Mouse (Mus musculus) heart, embryonic 13.5 days (tissue): Measurements from ENCODE around the gene Mfsd14a. TPM values are rescaled to one million over a fixed set of nuclear protein-coding genes. Genes with fewer than 3 reads are reported as not detected.

Experiments
- ATAC-seq: fragments of 200-750 bp; cut with Nextera tagmentation; 2 replicates; pipeline ENCODE4 v1.8.0; 2017; ENCODE audit warnings: moderate TSS enrichment; ENCODE audit not compliant: insufficient number of reproducible peaks, low FRiP score, low TSS enrichment; ENCODE audit errors: extremely low read depth
- H3K27ac ChIP-seq: fragments of 300-500 bp; sonication (generic); replicated peaks from 2 replicates; pipeline ENCODE4 v1.5.1; 2015; ENCODE audit warnings: moderate library complexity, mild to moderate bottlenecking, inconsistent platforms
- H3K27me3 ChIP-seq: fragments of 300-500 bp; sonication (generic); replicated peaks from 2 replicates; pipeline ENCODE4 v1.6.1; 2015; ENCODE audit warnings: mild to moderate bottlenecking, inconsistent platforms
- H3K36me3 ChIP-seq: fragments of 300-500 bp; sonication (generic); 2 replicates; pipeline ENCODE4 v1.6.1; 2015; ENCODE audit warnings: mild to moderate bottlenecking, inconsistent platforms
- H3K4me1 ChIP-seq: fragments of 300-500 bp; sonication (generic); 2 replicates; pipeline ENCODE4 v1.6.1; 2015; ENCODE audit warnings: inconsistent platforms
- H3K4me2 ChIP-seq: fragments of 300-500 bp; sonication (generic); 2 replicates; pipeline ENCODE4 v1.6.1; 2015; ENCODE audit warnings: inconsistent platforms, mild to moderate bottlenecking, moderate library complexity
- H3K4me3 ChIP-seq: fragments of 300-500 bp; sonication (generic); 2 replicates; pipeline ENCODE4 v1.5.1; 2015; ENCODE audit warnings: moderate library complexity, mild to moderate bottlenecking, inconsistent platforms
- H3K9ac ChIP-seq: fragments of 300-500 bp; sonication (generic); 2 replicates; pipeline ENCODE4 v1.6.1; 2015; ENCODE audit warnings: inconsistent platforms, mild to moderate bottlenecking, moderate library complexity
- H3K9me3 ChIP-seq: fragments of 300-500 bp; sonication (generic); 2 replicates; pipeline ENCODE4 v1.6.1; 2016; ENCODE audit warnings: inconsistent platforms
- WGBS: fragments of 180-500 bp; shearing (Covaris S2); methylation state at CpG from one replicate; pipeline ENCODE4 v1.1.7; 2015; ENCODE audit warnings: mixed read lengths; 5-methylcytosine and 5-hydroxymethylcytosine counted together
- polyA plus RNA-seq: library from polyadenylated mRNA; unstranded; fragments of >200 nt; fragmentation: Nextera tagmentation; extraction: Ambion mirVana; gene quantifications from 2 replicates; pipeline ENCODE4 v1.2.1, GENCODE M21; 2015

The Mfsd14a gene
- 49.7 and 54.6 TPM in 2 replicates for polyA plus RNA-seq

- Histone ChIP-seq H3K9ac (peak within 1 kb of the TSS; percentile 99), H3K4me1 (peaks cover 48% of the 10 kb centered on the region), H3K36me3 (peaks cover 4% of the 10 kb centered on the region; the same call in 1 of the 2 replicates), H3K4me3 (peak within 1 kb of the TSS; percentile 87), H3K27me3 (no peaks in the 10 kb centered on the region), H3K4me2 (peak within 1 kb of the TSS; percentile 78), H3K27ac (peak within 1 kb of the TSS; percentile 96), H3K9me3 (no peaks in the 10 kb centered on the region)
- WGBS: under 1% methylated on average over 38 of the region's 39 CpGs
- peak; percentile 100 for ATAC-seq
These were observed at the start of gene Mfsd14a for GRCm38 (mm10) chr3:116662463-116662863. TSS of gene Mfsd14a (minus strand) at chr3:116662677.

GRCm38 (mm10) chr3:116711624-116712435 lies 49.4 kb upstream of the Mfsd14a start:
- ATAC-seq: peak; percentile 69
- Histone ChIP-seq H3K4me2 (peak overlapping the region; percentile 79), H3K27me3 (no peaks in the 10 kb centered on the region), H3K36me3 (peaks cover 3% of the 10 kb centered on the region; the same call in 1 of the 2 replicates), H3K9me3 (no peaks in the 10 kb centered on the region), H3K27ac (peak overlapping the region; percentile 84), H3K4me3 (peak overlapping the region; percentile 96), H3K9ac (peak overlapping the region; percentile 95), H3K4me1 (peaks cover 29% of the 10 kb centered on the region)
- under 1% methylated on average over 85 of the region's 85 CpGs for WGBS

- Histone ChIP-seq H3K27ac (no peak overlapping the region), H3K4me2 (peak overlapping the region; percentile 79), H3K9me3 (no peaks in the 10 kb centered on the region), H3K9ac (peak overlapping the region; percentile 95), H3K36me3 (peaks cover 12% of the 10 kb centered on the region), H3K27me3 (no peaks in the 10 kb centered on the region), H3K4me1 (peaks cover 29% of the 10 kb centered on the region), H3K4me3 (peak overlapping the region; percentile 96)
- no peak for ATAC-seq
- 27% methylated on average over 9 of the region's 9 CpGs for WGBS
These were observed 48.5 kb upstream of the Mfsd14a start for GRCm38 (mm10) chr3:116710941-116711340.

GRCm38 (mm10) chr3:116705637-116706204 lies 43.2 kb upstream of the Mfsd14a start:
- Histone ChIP-seq H3K27ac (no peak overlapping the region), H3K4me1 (peaks cover 9% of the 10 kb centered on the region), H3K4me2 (no peak overlapping the region), H3K4me3 (no peak overlapping the region), H3K27me3 (no peaks in the 10 kb centered on the region), H3K9me3 (no peaks in the 10 kb centered on the region), H3K9ac (no peak overlapping the region), H3K36me3 (peaks cover 18% of the 10 kb centered on the region)
- 97% methylated on average over 1 of the region's 1 CpGs for WGBS
- ATAC-seq: no peak

- Histone ChIP-seq H3K4me2 (no peak overlapping the region), H3K27ac (no peak overlapping the region), H3K9ac (no peak overlapping the region), H3K4me3 (no peak overlapping the region), H3K4me1 (peaks cover 7% of the 10 kb centered on the region), H3K36me3 (peaks cover 18% of the 10 kb centered on the region), H3K9me3 (no peaks in the 10 kb centered on the region), H3K27me3 (no peaks in the 10 kb centered on the region)
- ATAC-seq: no peak
- 88% methylated on average over 5 of the region's 5 CpGs for WGBS
These were observed 41.4 kb upstream of the Mfsd14a start for GRCm38 (mm10) chr3:116703835-116704234.

- no peak overlapping the region for H3K4me2 ChIP-seq
- 81% methylated on average over 1 of the region's 1 CpGs for WGBS
These were observed 40.3 kb upstream of the Mfsd14a start for GRCm38 (mm10) chr3:116702647-116703272.

GRCm38 (mm10) chr3:116701601-116702000 lies 39.1 kb upstream of the Mfsd14a start:
- H3K4me2 ChIP-seq: no peak overlapping the region
- H3K4me3 ChIP-seq: no peak overlapping the region
- H3K4me1 ChIP-seq: peaks cover 10% of the 10 kb centered on the region
- peaks cover 12% of the 10 kb centered on the region for H3K36me3 ChIP-seq
- ATAC-seq: no peak
- no peaks in the 10 kb centered on the region for H3K27me3 ChIP-seq
- no peak overlapping the region for H3K9ac ChIP-seq
- no peak overlapping the region for H3K27ac ChIP-seq
- WGBS: 94% methylated on average over 4 of the region's 4 CpGs
- no peaks in the 10 kb centered on the region for H3K9me3 ChIP-seq

More at GRCm38 (mm10) chr3:116702647-116703272, 40.3 kb upstream of the Mfsd14a start:
- H3K27me3 ChIP-seq: no peaks in the 10 kb centered on the region
- H3K36me3 ChIP-seq: peaks cover 18% of the 10 kb centered on the region
- no peak overlapping the region for H3K27ac ChIP-seq
- H3K9me3 ChIP-seq: no peaks in the 10 kb centered on the region
- no peak for ATAC-seq
- H3K4me3 ChIP-seq: no peak overlapping the region
- peaks cover 10% of the 10 kb centered on the region for H3K4me1 ChIP-seq
- H3K9ac ChIP-seq: no peak overlapping the region

- peak overlapping the region; percentile 45; the same call in 1 of the 2 replicates for H3K27ac ChIP-seq
- ATAC-seq: no peak
- no peak overlapping the region for H3K4me2 ChIP-seq
- H3K9ac ChIP-seq: no peak overlapping the region
- H3K36me3 ChIP-seq: peaks cover 5% of the 10 kb centered on the region
- H3K4me1 ChIP-seq: peaks cover 10% of the 10 kb centered on the region
- no peaks in the 10 kb centered on the region for H3K9me3 ChIP-seq
- H3K27me3 ChIP-seq: no peaks in the 10 kb centered on the region
- no peak overlapping the region for H3K4me3 ChIP-seq
- 40% methylated on average over 2 of the region's 2 CpGs for WGBS
These were observed 36.3 kb upstream of the Mfsd14a start for GRCm38 (mm10) chr3:116698786-116699185.

- no peak for ATAC-seq
- no peak overlapping the region for H3K4me3 ChIP-seq
- no peak overlapping the region for H3K4me2 ChIP-seq
- H3K9me3 ChIP-seq: no peaks in the 10 kb centered on the region
- no peak overlapping the region for H3K27ac ChIP-seq
- H3K9ac ChIP-seq: no peak overlapping the region
- peaks cover 10% of the 10 kb centered on the region for H3K4me1 ChIP-seq
- WGBS: 81% methylated on average over 2 of the region's 2 CpGs
- H3K36me3 ChIP-seq: peaks cover 17% of the 10 kb centered on the region
- no peaks in the 10 kb centered on the region for H3K27me3 ChIP-seq
These were observed 33.1 kb upstream of the Mfsd14a start for GRCm38 (mm10) chr3:116695666-116695985.

- Histone ChIP-seq H3K4me3 (no peak overlapping the region), H3K9me3 (no peaks in the 10 kb centered on the region), H3K9ac (no peak overlapping the region), H3K36me3 (peaks cover 21% of the 10 kb centered on the region), H3K4me1 (peaks cover 10% of the 10 kb centered on the region), H3K4me2 (no peak overlapping the region; the same call in 1 of the 2 replicates), H3K27me3 (no peaks in the 10 kb centered on the region), H3K27ac (no peak overlapping the region)
- WGBS: 78% methylated on average over 8 of the region's 8 CpGs
- no peak for ATAC-seq
These were observed 32.6 kb upstream of the Mfsd14a start for GRCm38 (mm10) chr3:116694955-116695665.

GRCm38 (mm10) chr3:116694312-116694711 lies 31.8 kb upstream of the Mfsd14a start:
- Histone ChIP-seq H3K4me2 (peak overlapping the region; percentile 21; the same call in 1 of the 2 replicates), H3K27me3 (no peaks in the 10 kb centered on the region), H3K27ac (no peak overlapping the region), H3K9ac (no peak overlapping the region), H3K36me3 (peaks cover 21% of the 10 kb centered on the region), H3K4me1 (peaks cover 7% of the 10 kb centered on the region), H3K9me3 (no peaks in the 10 kb centered on the region), H3K4me3 (no peak overlapping the region)
- 67% methylated on average over 3 of the region's 3 CpGs for whole genome bisulfite sequencing
- no peak for ATAC-seq
